Mouse (Mus musculus): Measurements from ENCODE around the gene Olfr512.
A peak's percentile ranks its signal among the peaks of the same experiment; 100 is the strongest.

Olfr512 gene

GRCm38 (mm10) chr7:108713020-108713419 lies at the start of gene Olfr512:
Olfr512 (plus strand) TSS chr7:108713320.
- no peak for DNase-seq (ENCODE audit: low spot score)

GRCm38 (mm10) chr7:108666118-108666517 lies 47.0 kb upstream of the Olfr512 start, which contains the start of gene Olfr510:
Olfr510 (plus strand) TSS chr7:108666418.
- DNase-seq (ENCODE audit: low spot score) = no peak

- DNase-seq (ENCODE audit: low spot score) = no peak
These were observed 42.1 kb upstream of the Olfr512 start for GRCm38 (mm10) chr7:108671058-108671457.

DNA sequence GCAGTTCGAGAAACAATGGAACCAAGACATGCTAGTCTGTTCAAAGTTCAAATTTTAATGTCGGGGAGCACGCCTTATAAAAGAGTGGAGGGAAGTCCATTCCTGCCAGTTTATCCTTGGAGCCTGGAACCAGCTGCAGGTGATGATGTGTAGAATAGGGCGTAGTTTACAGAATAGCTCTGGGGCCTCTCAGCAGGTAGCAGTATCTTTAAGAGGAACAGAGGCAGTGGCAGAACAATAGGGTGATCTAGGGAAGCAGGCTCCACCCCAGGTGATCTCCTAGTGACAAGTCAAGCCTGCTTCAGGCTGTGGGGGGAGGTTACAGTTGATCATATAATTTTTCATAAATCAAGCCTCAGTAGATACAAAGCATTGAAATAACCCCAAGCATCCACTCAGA lies 34.2 kb upstream of the Olfr512 start:
- DNase-seq (ENCODE audit: low spot score) = no peak

DNA sequence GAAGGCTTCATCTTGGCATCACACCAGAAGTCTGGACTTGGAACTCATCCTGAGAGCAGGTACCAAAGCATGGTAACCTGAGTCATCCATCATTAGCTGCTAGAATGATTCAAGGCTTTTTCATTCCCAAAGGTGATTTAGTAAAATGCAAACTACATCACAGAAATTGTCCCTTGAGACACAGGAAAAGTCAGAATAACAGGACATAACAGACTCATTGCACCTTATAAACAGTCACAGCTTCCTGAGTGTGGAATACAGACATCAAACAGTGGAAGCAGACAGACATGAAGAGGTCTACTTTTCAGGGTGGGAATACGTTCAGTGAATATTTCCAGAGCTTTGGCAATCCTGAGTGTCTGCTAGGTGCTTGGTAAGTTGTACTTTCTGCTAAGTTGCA lies 37.6 kb downstream of the Olfr512 start, which contains the start of gene Olfr513:
Olfr513 (plus strand) TSS at position 301 of the 400 bp plus-strand sequence.
- no peak for DNase-seq (ENCODE audit: low spot score)

GRCm38 (mm10) chr7:108760411-108760810 lies 47.3 kb downstream of the Olfr512 start:
- peak; percentile 4 for DNase-seq (ENCODE audit: low spot score)

Data from layer of hippocampus, adult 11-12 months (tissue).